Mouse (Mus musculus) hindlimb bud, embryonic 11.5 days (tissue): ENCODE data around the gene Unc45b.

ENCODE experiments used
- DNase-seq: peaks from one replicate; pipeline ENCODE4 v3.0.0-alpha.2; 2012; ENCODE audit warnings: low read depth, low spot score; ENCODE audit errors: extremely low spot score

The Unc45b gene

DNA sequence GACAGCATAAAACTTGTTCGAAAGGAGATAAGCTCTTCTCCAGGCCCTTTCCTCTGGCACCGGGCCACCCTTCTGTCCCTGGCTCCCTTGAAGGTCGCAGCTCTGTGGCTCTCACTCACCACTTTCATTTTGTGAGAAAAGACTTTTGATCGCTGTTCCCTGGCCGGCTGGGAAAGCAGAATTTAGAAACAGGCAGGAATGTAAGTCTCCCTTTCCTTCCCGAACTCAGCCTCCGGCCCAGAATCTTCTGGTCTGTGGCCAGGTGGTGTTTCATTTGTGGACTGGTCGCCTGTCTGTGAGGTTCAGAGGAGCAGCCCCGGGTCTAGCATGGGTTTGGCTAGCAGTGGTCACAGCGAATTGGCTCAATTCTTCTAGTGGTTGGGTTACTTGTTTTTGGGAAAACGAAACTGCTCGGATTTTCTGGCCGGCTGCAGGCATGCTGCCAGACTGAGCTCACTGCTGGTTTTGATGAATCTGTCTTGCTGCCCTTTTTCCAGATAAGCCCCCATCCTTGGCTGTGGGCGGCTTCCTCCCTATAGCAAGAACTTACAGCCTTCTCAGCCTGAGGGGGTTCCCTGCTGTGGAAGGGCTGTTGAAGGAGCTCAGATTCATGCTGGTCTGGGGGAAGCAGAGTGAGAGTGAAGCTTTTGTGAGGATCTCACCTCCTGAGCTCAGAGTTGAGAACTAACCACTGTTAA, 81.3 kb downstream of the Unc45b start, which contains the start of gene Slfn9:
Slfn9 (minus strand) TSS at position 362 of the 698 bp plus-strand sequence.
- no peak for DNase-seq
